Mouse (Mus musculus): ENCODE data around the gene Ift22.
A peak's percentile ranks its signal among the peaks of the same experiment; 100 is the strongest.
"Not testable (repeated sequence)": the region's sequence is repeated elsewhere in the genome, so short reads cannot be mapped to it uniquely, and the experiment has no call there.

Gene Ift22

GRCm38 (mm10) chr5:136907587-136907986, 363 bp upstream of the Ift22 start:
- no peak for DNase-seq (ENCODE audit: low spot score)

- no peak for DNase-seq (ENCODE audit: low spot score)
These were observed 6.2 kb downstream of the Ift22 start for GRCm38 (mm10) chr5:136914183-136914582.

GRCm38 (mm10) chr5:136917613-136918242, 9.8 kb downstream of the Ift22 start:
- DNase-seq (ENCODE audit: low spot score): no peak

DNA sequence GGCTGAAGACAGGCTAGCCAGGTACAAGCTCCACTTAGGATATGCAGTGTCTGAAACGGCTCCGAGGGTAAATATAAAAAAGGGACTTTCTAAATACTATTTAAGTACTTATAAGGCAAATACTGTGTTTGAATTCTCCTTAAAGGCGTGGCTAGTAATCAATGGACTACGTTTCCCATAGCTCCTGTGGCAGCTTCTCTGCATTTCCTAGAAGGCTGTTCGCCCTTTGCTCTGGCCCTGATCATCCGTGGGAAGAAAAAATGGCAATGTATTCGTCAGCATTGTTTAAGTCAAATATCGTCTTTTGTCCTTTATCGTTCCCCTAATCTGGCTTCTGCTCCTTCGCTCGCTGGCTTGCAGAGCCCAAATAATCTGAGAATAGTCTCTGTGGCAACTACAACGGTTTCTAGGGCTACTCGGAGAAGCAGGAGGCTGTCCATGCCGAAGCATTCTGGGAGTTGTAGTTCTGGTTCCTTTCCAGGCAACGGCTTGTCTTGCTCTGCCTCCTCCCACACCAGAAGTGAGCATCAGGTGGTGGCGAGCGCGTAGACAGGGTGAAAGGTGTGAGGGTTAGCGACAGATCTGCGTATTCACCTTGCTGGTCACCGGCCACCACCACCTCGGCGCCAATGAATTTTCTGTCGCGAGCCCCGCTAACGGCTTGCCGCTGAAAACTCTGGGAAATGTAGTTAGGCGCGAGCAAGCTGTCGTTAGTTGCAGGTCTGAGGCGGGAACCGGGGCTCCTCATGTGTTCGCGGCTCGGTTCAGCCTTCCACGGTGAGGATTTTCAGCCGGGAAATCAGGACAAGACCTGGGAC, 10.9 kb downstream of the Ift22 start:
- peak; percentile 93 for DNase-seq (ENCODE audit: low spot score)

GRCm38 (mm10) chr5:136919546-136920301, 11.8 kb downstream of the Ift22 start:
- peak; percentile 22 for DNase-seq (ENCODE audit: low spot score)

- no peak for DNase-seq (ENCODE audit: low spot score)
These were observed 14.9 kb downstream of the Ift22 start for GRCm38 (mm10) chr5:136922830-136923229.

- peak; percentile 56 for DNase-seq (ENCODE audit: low spot score)
These were observed 16.0 kb downstream of the Ift22 start for GRCm38 (mm10) chr5:136923751-136924478.

DNA sequence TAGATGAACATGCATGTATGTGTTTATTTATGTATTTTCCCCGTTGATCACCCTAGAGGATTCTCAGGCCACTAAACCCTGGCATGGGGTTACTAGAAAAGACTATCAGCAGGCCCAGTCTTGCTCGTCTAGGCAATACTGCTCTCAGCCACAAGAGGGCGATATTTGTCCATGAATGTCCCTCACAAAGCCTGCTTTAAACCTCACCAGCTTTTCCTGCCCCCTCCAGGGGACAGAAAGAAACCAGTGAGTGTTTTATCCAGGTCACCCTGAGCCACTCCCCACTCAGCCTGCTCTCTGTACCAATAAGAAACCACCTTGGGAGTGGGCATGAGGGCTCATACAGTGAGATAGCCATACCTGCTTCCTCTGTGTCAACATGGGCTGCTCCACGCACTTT, 21.1 kb downstream of the Ift22 start:
- DNase-seq (ENCODE audit: low spot score): peak; percentile 81

DNA sequence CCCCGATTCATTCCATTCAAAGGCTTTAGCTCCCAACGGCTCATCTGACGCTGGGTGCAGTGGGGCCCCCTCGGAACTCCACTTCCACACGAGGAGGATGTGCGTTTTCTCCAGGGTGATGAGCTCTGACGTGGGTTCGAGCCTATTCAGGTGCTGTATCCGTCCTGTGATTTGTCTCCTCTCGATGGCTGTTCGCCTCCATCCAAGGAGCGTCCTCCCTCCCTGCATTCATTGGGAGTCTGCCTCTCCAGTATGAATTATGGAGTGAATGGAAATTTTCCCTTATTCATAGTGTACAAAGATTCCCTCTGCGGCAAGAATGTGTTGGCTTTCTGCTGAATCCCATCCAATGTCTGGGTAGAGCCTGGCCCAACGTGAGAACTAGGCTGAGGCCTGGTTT, 23.9 kb downstream of the Ift22 start:
- DNase-seq (ENCODE audit: low spot score): no peak

GRCm38 (mm10) chr5:136932956-136933355, 25.0 kb downstream of the Ift22 start:
- DNase-seq (ENCODE audit: low spot score): no peak

DNA sequence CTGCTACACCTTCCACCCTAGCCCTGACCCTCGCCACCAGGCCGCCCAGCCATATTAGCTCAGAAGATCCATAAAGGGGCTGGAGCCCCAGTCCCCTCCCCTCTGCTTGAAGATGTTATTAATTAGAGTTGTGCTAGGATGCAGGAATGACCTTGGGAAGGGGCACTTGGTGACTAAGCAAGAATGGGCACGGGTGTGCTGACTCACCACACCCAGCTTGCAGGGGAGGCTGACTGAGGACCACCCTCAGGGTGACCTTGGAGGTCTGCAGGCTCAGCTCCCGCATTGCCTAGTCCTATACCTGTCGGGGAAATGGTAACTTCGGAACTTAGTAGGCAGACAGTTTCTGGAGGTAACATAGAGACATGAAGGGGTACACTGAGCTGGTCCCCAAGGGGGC, 26.0 kb downstream of the Ift22 start:
- no peak for DNase-seq (ENCODE audit: low spot score)

DNA sequence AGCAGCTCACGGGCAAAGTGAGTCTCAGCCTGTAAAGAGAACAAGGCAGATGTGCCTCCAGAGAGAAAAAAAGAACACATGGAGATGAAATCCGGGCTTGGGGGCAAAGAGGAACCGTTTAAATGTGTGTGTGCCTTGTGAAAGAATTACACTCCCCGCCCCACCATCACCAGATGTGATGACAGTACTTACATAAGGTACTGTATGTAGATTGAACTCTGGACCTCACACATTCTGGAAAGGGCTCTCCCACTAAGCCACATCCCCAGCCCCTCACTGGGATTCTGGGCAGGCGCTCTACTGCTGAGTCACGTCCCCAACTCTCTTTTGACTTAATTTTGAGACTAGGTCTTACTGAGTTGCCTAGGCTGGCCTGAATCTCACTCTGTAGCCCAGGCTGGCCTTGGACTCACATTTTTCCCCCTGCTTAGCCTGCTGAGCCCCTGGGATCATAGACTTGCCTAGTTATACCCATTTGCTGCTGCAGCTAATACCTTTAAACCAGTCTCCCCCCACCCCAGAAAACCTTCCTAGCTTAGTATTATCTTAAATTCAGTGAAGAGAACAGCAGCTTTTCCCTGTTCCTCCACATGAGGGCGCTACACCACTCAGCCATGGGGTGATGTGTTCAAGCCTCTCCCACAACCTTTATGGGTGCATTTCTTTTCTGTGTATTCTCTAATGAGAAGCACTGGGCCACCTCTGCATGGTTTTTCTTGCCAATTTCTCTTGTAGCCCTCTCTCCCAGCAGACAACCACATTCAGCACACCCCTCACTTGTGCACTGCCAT, 28.1 kb downstream of the Ift22 start:
- DNase-seq (ENCODE audit: low spot score): no peak

- no peak for DNase-seq (ENCODE audit: low spot score)
These were observed 28.8 kb downstream of the Ift22 start for GRCm38 (mm10) chr5:136936750-136937149.

GRCm38 (mm10) chr5:136937621-136938020, 29.7 kb downstream of the Ift22 start:
- DNase-seq (ENCODE audit: low spot score): no peak

DNA sequence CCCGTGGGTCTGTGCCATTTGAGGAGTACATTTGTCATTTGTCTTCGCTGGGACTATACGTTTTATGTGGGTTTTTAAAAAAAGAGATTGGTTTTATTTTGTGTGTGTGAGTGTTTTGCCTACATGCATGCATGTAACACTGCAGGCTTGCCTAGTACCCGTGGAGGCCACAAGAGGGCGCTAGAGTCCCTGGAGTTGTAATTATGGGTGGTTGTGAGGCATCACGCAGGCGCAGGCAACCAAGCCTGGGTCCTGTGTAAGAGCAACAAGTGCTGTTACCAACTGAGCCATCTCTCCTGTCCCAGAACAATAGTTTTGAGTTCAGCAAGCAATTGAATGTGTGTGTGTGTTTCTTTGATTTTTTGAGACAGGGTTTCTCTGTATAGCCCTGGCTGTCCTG, 31.3 kb downstream of the Ift22 start:
- DNase-seq (ENCODE audit: low spot score): no peak

- DNase-seq (ENCODE audit: low spot score): not testable (repeated sequence)
These were observed 32.1 kb downstream of the Ift22 start for GRCm38 (mm10) chr5:136940029-136940428.

GRCm38 (mm10) chr5:136940845-136941560, 33.1 kb downstream of the Ift22 start:
- DNase-seq (ENCODE audit: low spot score): no peak

- no peak for DNase-seq (ENCODE audit: low spot score)
These were observed 34.8 kb downstream of the Ift22 start for GRCm38 (mm10) chr5:136942781-136943180.

DNA sequence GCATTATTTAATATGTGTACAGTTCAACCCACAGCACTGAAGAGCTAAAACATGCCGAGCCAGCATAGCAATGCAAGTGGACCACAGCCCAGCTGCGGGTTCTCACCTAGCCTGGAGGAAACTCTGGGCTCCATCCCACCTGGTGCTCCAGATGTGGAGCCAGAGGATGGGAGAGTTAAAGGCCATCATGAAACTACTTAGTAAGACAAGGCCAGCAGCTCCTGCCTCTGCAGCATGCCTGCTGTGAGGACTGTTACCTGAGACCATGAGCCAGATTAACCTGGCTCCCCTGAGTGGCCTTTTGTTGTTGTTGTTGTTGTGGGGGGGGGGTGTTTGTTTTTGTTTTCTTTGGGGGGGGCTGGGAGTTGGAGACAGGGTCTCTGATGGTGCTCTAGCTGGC, 35.4 kb downstream of the Ift22 start:
- no peak for DNase-seq (ENCODE audit: low spot score)

DNA sequence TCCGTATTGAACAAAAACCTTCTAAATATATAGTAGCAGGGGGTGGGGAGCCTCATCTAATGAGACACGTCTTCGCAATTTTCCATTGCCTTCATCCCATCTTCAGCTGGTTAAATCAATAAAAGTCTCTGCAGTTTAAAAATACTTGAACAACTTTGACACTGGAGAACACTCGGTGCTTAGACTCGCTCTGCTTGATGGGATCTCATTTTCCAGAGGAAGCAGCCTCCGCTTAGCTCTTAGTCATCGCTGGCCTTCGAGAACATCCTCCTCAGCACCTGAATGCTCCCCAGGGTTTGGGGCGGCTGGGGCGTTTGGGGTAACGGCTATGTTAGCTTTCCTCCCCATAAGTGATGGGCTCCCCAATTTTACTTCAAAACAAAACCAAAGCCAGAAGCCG, 37.1 kb downstream of the Ift22 start:
- DNase-seq (ENCODE audit: low spot score): no peak

DNA sequence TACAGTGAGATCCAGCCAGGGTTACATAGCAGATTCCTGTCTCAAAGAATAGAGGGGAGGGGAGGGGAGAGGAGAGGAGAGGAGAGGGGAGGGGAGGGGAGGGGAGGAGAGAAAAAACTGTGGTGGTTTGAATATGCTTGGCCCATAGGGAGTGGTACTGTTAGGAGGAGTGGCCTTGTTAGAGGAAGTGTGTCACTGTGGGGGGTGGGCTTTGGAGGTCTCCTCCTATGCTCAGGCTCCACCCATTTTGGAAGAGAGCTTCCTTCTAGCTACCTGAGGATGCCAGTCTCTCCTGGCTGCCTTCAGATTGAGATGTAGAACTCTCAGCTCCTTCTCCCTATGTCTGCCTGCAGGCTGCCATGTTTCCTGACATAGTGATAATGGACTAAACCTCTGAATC, 39.9 kb downstream of the Ift22 start:
- DNase-seq (ENCODE audit: low spot score): no peak
